Mouse (Mus musculus) erythroblast, embryonic 14.5 days (primary cell): Measurements from ENCODE around the gene Nudt3. TPM values are rescaled to one million over a fixed set of nuclear protein-coding genes. Genes with fewer than 3 reads are reported as not detected.

Source experiments
- H3K27me3 ChIP-seq: 2 replicates; pipeline ENCODE4 v1.6.1; 2012; ENCODE audit warnings: inconsistent platforms; ENCODE audit not compliant: control insufficient read depth
- H3K36me3 ChIP-seq: 2 replicates; pipeline ENCODE4 v1.6.1; 2012; ENCODE audit warnings: mild to moderate bottlenecking, inconsistent platforms; ENCODE audit not compliant: control insufficient read depth
- H3K4me1 ChIP-seq: 2 replicates; pipeline ENCODE4 v1.6.1; 2012; ENCODE audit warnings: inconsistent platforms; ENCODE audit not compliant: control insufficient read depth
- H3K4me3 ChIP-seq: replicated peaks from 2 replicates; pipeline ENCODE3; 2012; ENCODE audit warnings: moderate library complexity, mild to moderate bottlenecking, inconsistent platforms
- H3K9me3 ChIP-seq: 2 replicates; pipeline ENCODE4 v1.6.1; 2012; ENCODE audit warnings: low read length, inconsistent platforms, mixed read lengths; ENCODE audit not compliant: control insufficient read depth
- GATA1 ChIP-seq: IDR thresholded peaks from 2 replicates; pipeline ENCODE4 v1.6.1; 2012; ENCODE audit warnings: low read length, inconsistent platforms, mixed read lengths
- TAL1 ChIP-seq: IDR thresholded peaks from 3 replicates; pipeline ENCODE4 v1.6.1; 2012; ENCODE audit warnings: low read length, inconsistent platforms, mixed read lengths
- polyA plus RNA-seq: library from polyadenylated mRNA; stranded (reverse); fragments of >175 nt; gene quantifications from 2 replicates; pipeline ENCODE4 v1.2.3, GENCODE M21; 2012

The Nudt3 gene
- polyA plus RNA-seq, 1 experiment: 6.4 TPM

DNA sequence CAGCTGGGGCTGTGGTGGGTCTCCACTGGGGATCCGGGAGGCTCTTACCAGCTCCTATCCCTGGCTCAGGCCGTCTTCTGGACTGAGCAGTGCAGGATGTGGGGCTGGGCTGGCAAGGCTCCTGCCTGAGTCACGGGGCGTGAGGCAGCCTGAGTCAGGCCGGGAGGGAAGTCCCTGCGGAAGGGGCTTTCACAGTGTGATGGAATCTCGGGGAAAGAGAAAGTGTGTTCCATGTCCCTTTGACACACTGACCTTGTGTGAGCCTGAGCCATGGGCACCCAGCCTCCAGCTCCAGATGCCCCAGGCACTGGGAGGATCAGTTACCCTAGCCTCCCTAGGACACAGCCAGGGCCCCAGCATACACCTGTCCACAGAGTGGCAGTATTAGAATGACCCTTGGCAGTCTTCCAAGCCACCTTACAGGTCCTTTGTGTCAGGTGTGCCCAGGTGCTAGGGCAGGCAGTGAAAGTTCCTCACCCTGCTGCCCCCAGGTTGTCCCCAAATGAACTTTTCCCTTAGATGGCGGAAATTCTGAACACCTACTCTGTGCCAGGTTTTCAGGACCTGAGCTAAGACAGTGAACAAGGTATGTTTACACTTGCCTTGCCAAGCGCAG lies 75.9 kb downstream of the Nudt3 start:
- Histone ChIP-seq H3K9me3 (no peaks in the 10 kb centered on the region), H3K27me3 (peaks cover 4% of the 10 kb centered on the region; the same call in 1 of the 2 replicates), H3K4me1 (peaks cover 2% of the 10 kb centered on the region), H3K4me3 (no peak overlapping the region), H3K36me3 (no peaks in the 10 kb centered on the region)
- TF ChIP-seq GATA1: no peak
- TF ChIP-seq TAL1: no peak

DNA sequence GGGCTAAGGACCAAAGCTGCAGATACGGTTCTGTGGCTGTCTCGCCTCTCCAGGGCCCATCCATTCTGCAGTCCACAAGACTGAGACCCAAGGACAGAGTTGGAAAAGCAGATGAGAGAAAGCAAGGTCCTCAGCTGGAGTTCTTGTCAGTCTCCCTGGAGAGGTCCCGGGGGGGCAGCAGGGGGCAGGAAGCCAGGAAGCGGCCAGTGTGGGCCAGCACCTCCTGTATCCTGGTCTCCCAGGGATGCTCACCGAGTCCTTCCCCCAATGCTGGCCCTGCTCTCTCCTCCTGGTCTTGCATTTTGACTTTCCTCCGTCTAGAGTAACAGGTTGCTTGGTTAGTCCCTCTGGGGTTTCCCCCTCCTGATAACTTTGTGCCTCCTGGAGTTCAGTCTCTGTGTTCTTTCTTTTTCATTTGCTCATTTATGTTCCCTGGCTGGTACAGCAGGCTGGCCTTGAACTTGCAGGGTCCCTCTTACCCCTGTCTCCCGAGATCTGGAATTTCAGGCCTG lies 76.7 kb downstream of the Nudt3 start:
- Histone ChIP-seq H3K36me3 (no peaks in the 10 kb centered on the region), H3K4me3 (no peak overlapping the region), H3K27me3 (peaks cover 4% of the 10 kb centered on the region; the same call in 1 of the 2 replicates), H3K4me1 (0 out of 2 replicates have a peak, but pooled peaks cover 2% of the 10 kb centered on the region), H3K9me3 (no peaks in the 10 kb centered on the region)
- no peak for TF ChIP-seq GATA1
- no peak for TF ChIP-seq TAL1

GRCm38 (mm10) chr17:27545991-27546390 lies 77.3 kb downstream of the Nudt3 start:
- H3K4me1 ChIP-seq: 0 out of 2 replicates have a peak, but pooled peaks cover 2% of the 10 kb centered on the region
- TF ChIP-seq TAL1: no peak
- no peak for TF ChIP-seq GATA1
- no peaks in the 10 kb centered on the region for H3K36me3 ChIP-seq
- no peak overlapping the region for H3K4me3 ChIP-seq
- H3K27me3 ChIP-seq: peaks cover 4% of the 10 kb centered on the region; the same call in 1 of the 2 replicates
- H3K9me3 ChIP-seq: no peaks in the 10 kb centered on the region

DNA sequence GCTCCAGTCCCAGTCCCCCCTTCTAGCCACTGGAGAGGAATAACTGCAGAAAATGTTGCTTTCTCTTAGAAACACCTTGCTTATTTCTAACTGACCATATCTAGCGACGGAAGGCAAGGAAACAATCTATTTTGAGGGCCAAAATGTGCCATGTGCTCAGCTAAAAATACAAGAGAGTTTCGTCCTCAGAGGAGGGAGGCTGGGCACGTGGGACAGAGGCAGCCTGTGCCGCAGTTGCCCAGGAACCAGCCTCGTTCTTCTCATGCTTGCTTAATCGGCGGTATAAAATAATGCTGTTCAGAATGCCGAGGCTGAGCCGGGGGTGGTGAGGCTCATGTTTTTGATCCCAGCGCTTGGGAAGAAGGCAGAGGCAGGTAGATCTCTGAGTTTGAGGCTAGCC lies 78.7 kb downstream of the Nudt3 start:
- H3K9me3 ChIP-seq: no peaks in the 10 kb centered on the region
- H3K36me3 ChIP-seq: no peaks in the 10 kb centered on the region
- H3K4me1 ChIP-seq: 0 out of 2 replicates have a peak, but pooled peaks cover 2% of the 10 kb centered on the region
- peaks cover 4% of the 10 kb centered on the region; the same call in 1 of the 2 replicates for H3K27me3 ChIP-seq
- TF ChIP-seq GATA1 (no peak), TAL1 (no peak)
- no peak overlapping the region for H3K4me3 ChIP-seq

DNA sequence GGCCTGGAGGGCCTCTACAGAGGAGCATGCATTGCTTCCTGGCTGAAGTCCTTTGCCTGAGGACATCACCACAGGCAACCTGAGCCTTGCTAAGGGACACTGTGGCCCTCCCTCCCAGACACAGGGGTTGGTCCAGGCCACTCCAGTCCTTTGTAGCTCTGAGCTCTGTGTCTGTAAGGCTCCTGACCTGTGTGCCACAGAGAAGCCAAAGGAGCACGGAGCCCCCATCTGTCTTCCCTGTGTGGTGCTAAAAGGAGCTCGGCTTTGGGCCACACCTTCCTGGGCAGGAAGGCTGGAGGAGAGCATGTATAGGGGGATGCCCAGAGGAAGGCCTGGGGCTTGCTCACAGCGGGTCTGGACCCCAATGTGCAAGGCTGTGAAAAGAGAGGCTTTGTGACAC lies 81.3 kb downstream of the Nudt3 start:
- Histone ChIP-seq H3K4me3 (no peak overlapping the region), H3K27me3 (peaks cover 4% of the 10 kb centered on the region; the same call in 1 of the 2 replicates), H3K4me1 (no peaks in the 10 kb centered on the region), H3K36me3 (no peaks in the 10 kb centered on the region), H3K9me3 (no peaks in the 10 kb centered on the region)
- TF ChIP-seq TAL1 (no peak), GATA1 (no peak)

- Histone ChIP-seq H3K4me1 (no peaks in the 10 kb centered on the region), H3K4me3 (no peak overlapping the region), H3K27me3 (peaks cover 9% of the 10 kb centered on the region), H3K9me3 (no peaks in the 10 kb centered on the region), H3K36me3 (no peaks in the 10 kb centered on the region)
- TF ChIP-seq TAL1 (no peak), GATA1 (no peak)
These were observed 82.0 kb downstream of the Nudt3 start for GRCm38 (mm10) chr17:27541261-27541660.

GRCm38 (mm10) chr17:27534718-27535117 lies 88.6 kb downstream of the Nudt3 start:
- no peak overlapping the region for H3K4me3 ChIP-seq
- TF ChIP-seq TAL1: no peak
- TF ChIP-seq GATA1: no peak
- H3K36me3 ChIP-seq: no peaks in the 10 kb centered on the region
- H3K4me1 ChIP-seq: peaks cover 15% of the 10 kb centered on the region
- H3K9me3 ChIP-seq: peaks cover 15% of the 10 kb centered on the region
- peaks cover 6% of the 10 kb centered on the region for H3K27me3 ChIP-seq

DNA sequence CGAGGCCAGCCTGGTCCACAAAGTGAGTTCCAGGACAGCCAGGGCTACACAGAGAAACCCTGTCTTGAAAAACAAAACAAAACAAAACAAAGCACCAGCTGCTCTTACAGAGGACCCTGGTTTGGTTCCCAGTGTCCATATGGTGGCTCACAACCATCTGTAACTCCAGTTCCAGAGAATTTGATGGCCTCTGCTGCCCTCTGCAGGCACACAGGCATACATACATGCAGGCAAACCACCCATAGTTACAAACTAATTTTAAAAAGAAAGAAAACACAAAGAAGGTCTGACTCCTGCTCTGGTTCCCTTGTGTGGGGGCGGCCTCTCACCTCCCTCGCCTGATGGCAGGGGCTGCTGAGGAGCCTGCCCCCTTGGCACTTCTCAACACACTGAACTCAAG lies 89.9 kb downstream of the Nudt3 start:
- Histone ChIP-seq H3K4me1 (peaks cover 15% of the 10 kb centered on the region), H3K9me3 (peaks cover 15% of the 10 kb centered on the region), H3K36me3 (no peaks in the 10 kb centered on the region), H3K4me3 (no peak overlapping the region), H3K27me3 (peaks cover 6% of the 10 kb centered on the region)
- no peak for TF ChIP-seq GATA1
- TF ChIP-seq TAL1: no peak

DNA sequence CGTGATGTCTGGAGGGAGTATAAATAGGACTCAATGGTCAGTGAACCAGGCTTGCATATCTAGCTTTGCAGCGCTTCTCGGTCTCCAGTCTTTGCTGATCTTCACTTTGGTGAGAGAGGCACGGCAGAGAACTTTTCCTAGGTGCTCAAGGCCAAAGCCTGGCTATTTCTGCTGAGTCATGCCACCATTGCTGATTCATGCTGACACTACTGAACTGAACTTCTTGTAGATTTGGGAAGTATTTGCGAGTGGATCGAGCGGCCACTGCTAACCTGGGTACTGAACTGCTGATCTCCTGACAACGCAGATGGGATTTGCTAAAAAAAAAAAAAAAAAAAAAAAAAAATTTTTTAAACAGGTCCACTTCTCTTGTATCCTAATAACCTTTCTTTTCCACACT lies 91.2 kb downstream of the Nudt3 start:
- Histone ChIP-seq H3K36me3 (no peaks in the 10 kb centered on the region), H3K4me1 (peaks cover 15% of the 10 kb centered on the region), H3K4me3 (no peak overlapping the region), H3K27me3 (peaks cover 6% of the 10 kb centered on the region), H3K9me3 (peaks cover 15% of the 10 kb centered on the region)
- no peak for TF ChIP-seq TAL1
- no peak for TF ChIP-seq GATA1

Other genes with a start within 250 kb of the Nudt3 start
- not detected in 2 replicates for gene Grm4, start 102.1 kb downstream of the Nudt3 start, polyA plus RNA-seq
- gene Hmga1, start 67.0 kb downstream of the Nudt3 start, polyA plus RNA-seq: 57.3 and 59.4 TPM in 2 replicates
- gene AI413582, start 57.7 kb downstream of the Nudt3 start, polyA plus RNA-seq: 3.6 and 3.7 TPM in 2 replicates
- gene RPS10-NUDT3, start 11.7 kb upstream of the Nudt3 start, polyA plus RNA-seq: not detected in 2 replicates
- gene Rps10, start 13.2 kb upstream of the Nudt3 start, polyA plus RNA-seq: 265 and 292 TPM in 2 replicates
- 0.01 TPM in 1 of 2 replicates, not detected in the other for gene Pacsin1, start 32.0 kb upstream of the Nudt3 start, polyA plus RNA-seq
- 0.07 TPM in 1 of 2 replicates, not detected in the other for gene Spdef, start 105.5 kb upstream of the Nudt3 start, polyA plus RNA-seq
- gene D17Wsu92e, start 197.2 kb upstream of the Nudt3 start, polyA plus RNA-seq: 10.7 and 13.7 TPM in 2 replicates
- 50.6 and 57.6 TPM in 2 replicates for gene Snrpc, start 214.7 kb upstream of the Nudt3 start, polyA plus RNA-seq
- gene Uhrf1bp1, start 232.9 kb upstream of the Nudt3 start, polyA plus RNA-seq: 0.19 and 0.25 TPM in 2 replicates